Mouse (Mus musculus): ENCODE measurements around the gene Sik3. TPM values are rescaled to one million over a fixed set of nuclear protein-coding genes. Genes with fewer than 3 reads are reported as not detected.
A peak's percentile ranks its signal among the peaks of the same experiment; 100 is the strongest.

The Sik3 gene
- polyA plus RNA-seq, 1 experiment = 13.7 TPM

DNA sequence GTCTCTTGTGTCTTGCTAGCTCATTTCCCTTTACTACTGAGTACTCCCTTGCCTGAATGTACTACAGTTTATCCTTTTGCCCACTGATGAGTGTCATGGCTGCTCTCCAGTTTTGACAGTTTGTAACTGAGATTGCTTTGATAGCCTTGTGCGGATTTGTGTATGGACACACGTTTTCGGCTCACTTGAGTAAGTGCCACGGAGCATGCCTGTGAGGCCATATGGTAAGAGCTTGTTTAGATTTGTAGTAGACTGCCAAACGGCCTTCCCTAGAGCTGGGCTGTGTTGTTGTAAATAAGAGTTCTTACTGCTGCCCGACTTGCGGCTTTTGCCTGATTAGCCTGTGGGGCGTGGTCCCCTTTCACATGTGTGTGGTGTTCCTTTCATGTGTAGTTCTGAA is 168.7 kb downstream of the Sik3 start:
- TF ChIP-seq POLR2A (IDR thresholded peaks at IDR 0.05; ENCODE audit: low read depth, low read length) = no peak
- no peak for TF ChIP-seq CTCF (IDR thresholded peaks at IDR 0.05; ENCODE audit: extremely low read depth, insufficient read depth, insufficient read length, insufficient replicate concordance)
- Histone ChIP-seq H3K4me3 (ENCODE audit: extremely low read depth, insufficient read depth, insufficient read length) (no peak overlapping the region), H3K36me3 (ENCODE audit: control insufficient read depth, insufficient read depth, low read length) (peaks cover 1% of the 10 kb centered on the region), H3K4me1 (ENCODE audit: control insufficient read depth, insufficient read depth, insufficient read length) (peaks cover 6% of the 10 kb centered on the region; the same call in 1 of the 2 replicates), H3K27me3 (ENCODE audit: control insufficient read depth, insufficient read depth, low read length) (no peaks in the 10 kb centered on the region), H3K27ac (ENCODE audit: insufficient read depth, low read length) (no peak overlapping the region)
- DNase-seq (ENCODE audit: low read depth in 1 of 2, low spot score in 2 of 2) = no peak
- WGBS = 88% methylated on average over 8 of the region's 8 CpGs

- no peaks in the 10 kb centered on the region; the same call in 1 of the 2 replicates for H3K36me3 ChIP-seq (ENCODE audit: control insufficient read depth, insufficient read depth, low read length)
- H3K4me3 ChIP-seq (ENCODE audit: extremely low read depth, insufficient read depth, insufficient read length) = no peak overlapping the region
- no peak for DNase-seq (ENCODE audit: low read depth in 1 of 2, low spot score in 2 of 2)
- 0 out of 2 replicates have a peak, but pooled peaks cover 2% of the 10 kb centered on the region for H3K4me1 ChIP-seq (ENCODE audit: control insufficient read depth, insufficient read depth, insufficient read length)
- H3K27me3 ChIP-seq (ENCODE audit: control insufficient read depth, insufficient read depth, low read length) = no peaks in the 10 kb centered on the region
- no peak overlapping the region for H3K27ac ChIP-seq (ENCODE audit: insufficient read depth, low read length)
- TF ChIP-seq POLR2A (IDR thresholded peaks at IDR 0.05; ENCODE audit: low read depth, low read length) (no peak), CTCF (IDR thresholded peaks at IDR 0.05; ENCODE audit: extremely low read depth, insufficient read depth, insufficient read length, insufficient replicate concordance) (no peak)
- WGBS = 85% methylated on average over 5 of the region's 5 CpGs
Measured at GRCm38 (mm10) chr9:46184542-46184941, 171.9 kb downstream of the Sik3 start.

GRCm38 (mm10) chr9:46185191-46185590 is 172.6 kb downstream of the Sik3 start:
- TF ChIP-seq CTCF (IDR thresholded peaks at IDR 0.05; ENCODE audit: extremely low read depth, insufficient read depth, insufficient read length, insufficient replicate concordance) (no peak), POLR2A (IDR thresholded peaks at IDR 0.05; ENCODE audit: low read depth, low read length) (no peak)
- peak in 1 of 2 experiments; percentile 25 for DNase-seq (ENCODE audit: low read depth in 1 of 2, low spot score in 2 of 2)
- Histone ChIP-seq H3K27me3 (ENCODE audit: control insufficient read depth, insufficient read depth, low read length) (no peaks in the 10 kb centered on the region), H3K27ac (ENCODE audit: insufficient read depth, low read length) (no peak overlapping the region), H3K4me1 (ENCODE audit: control insufficient read depth, insufficient read depth, insufficient read length) (0 out of 2 replicates have a peak, but pooled peaks cover 2% of the 10 kb centered on the region), H3K4me3 (ENCODE audit: extremely low read depth, insufficient read depth, insufficient read length) (no peak overlapping the region), H3K36me3 (ENCODE audit: control insufficient read depth, insufficient read depth, low read length) (no peaks in the 10 kb centered on the region; the same call in 1 of the 2 replicates)
- WGBS = 7% methylated on average over 2 of the region's 2 CpGs

GRCm38 (mm10) chr9:46186387-46186786 is 173.8 kb downstream of the Sik3 start:
- TF ChIP-seq CTCF (IDR thresholded peaks at IDR 0.05; ENCODE audit: extremely low read depth, insufficient read depth, insufficient read length, insufficient replicate concordance) (no peak), POLR2A (IDR thresholded peaks at IDR 0.05; ENCODE audit: low read depth, low read length) (no peak)
- no peaks in the 10 kb centered on the region; the same call in 1 of the 2 replicates for H3K36me3 ChIP-seq (ENCODE audit: control insufficient read depth, insufficient read depth, low read length)
- H3K4me3 ChIP-seq (ENCODE audit: extremely low read depth, insufficient read depth, insufficient read length) = no peak overlapping the region
- no peak overlapping the region for H3K27ac ChIP-seq (ENCODE audit: insufficient read depth, low read length)
- 0 out of 2 replicates have a peak, but pooled peaks cover 2% of the 10 kb centered on the region for H3K4me1 ChIP-seq (ENCODE audit: control insufficient read depth, insufficient read depth, insufficient read length)
- no peak for DNase-seq (ENCODE audit: low read depth in 1 of 2, low spot score in 2 of 2)
- WGBS = 91% methylated on average over 1 of the region's 1 CpGs
- no peaks in the 10 kb centered on the region for H3K27me3 ChIP-seq (ENCODE audit: control insufficient read depth, insufficient read depth, low read length)

- no peak overlapping the region for H3K4me3 ChIP-seq (ENCODE audit: extremely low read depth, insufficient read depth, insufficient read length)
- no peak overlapping the region for H3K27ac ChIP-seq (ENCODE audit: insufficient read depth, low read length)
- DNase-seq (ENCODE audit: low read depth in 1 of 2, low spot score in 2 of 2) = no peak
- no peaks in the 10 kb centered on the region for H3K27me3 ChIP-seq (ENCODE audit: control insufficient read depth, insufficient read depth, low read length)
- H3K36me3 ChIP-seq (ENCODE audit: control insufficient read depth, insufficient read depth, low read length) = no peaks in the 10 kb centered on the region; the same call in 1 of the 2 replicates
- H3K4me1 ChIP-seq (ENCODE audit: control insufficient read depth, insufficient read depth, insufficient read length) = peaks cover 2% of the 10 kb centered on the region; the same call in 1 of the 2 replicates
- TF ChIP-seq POLR2A (IDR thresholded peaks at IDR 0.05; ENCODE audit: low read depth, low read length) (no peak), CTCF (IDR thresholded peaks at IDR 0.05; ENCODE audit: extremely low read depth, insufficient read depth, insufficient read length, insufficient replicate concordance) (no peak)
- 93% methylated on average over 4 of the region's 4 CpGs for WGBS
Measured at GRCm38 (mm10) chr9:46188370-46188769, 175.8 kb downstream of the Sik3 start.

DNA sequence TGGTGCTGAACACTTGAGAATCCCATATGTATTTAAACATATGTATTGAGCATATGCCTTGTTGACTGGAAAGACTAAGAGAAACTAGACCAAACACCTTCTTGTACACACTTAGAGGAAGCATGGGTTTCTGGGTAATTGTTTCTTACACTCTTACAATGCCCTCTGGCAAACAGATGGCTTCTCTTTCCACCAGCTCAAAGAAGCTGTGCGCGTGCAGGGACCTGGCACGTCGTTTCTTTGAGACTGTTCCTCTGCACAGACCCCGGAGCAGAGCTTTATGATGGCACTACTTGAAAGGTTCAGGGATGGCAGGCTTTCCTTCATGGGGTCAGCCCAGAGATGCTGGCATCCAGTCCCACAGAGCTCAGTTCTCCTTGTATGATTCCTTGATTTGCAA is 176.3 kb downstream of the Sik3 start:
- 94% methylated on average over 5 of the region's 5 CpGs for WGBS
- no peak overlapping the region for H3K27ac ChIP-seq (ENCODE audit: insufficient read depth, low read length)
- peaks cover 2% of the 10 kb centered on the region; the same call in 1 of the 2 replicates for H3K4me1 ChIP-seq (ENCODE audit: control insufficient read depth, insufficient read depth, insufficient read length)
- TF ChIP-seq POLR2A (IDR thresholded peaks at IDR 0.05; ENCODE audit: low read depth, low read length) (no peak), CTCF (IDR thresholded peaks at IDR 0.05; ENCODE audit: extremely low read depth, insufficient read depth, insufficient read length, insufficient replicate concordance) (no peak)
- H3K27me3 ChIP-seq (ENCODE audit: control insufficient read depth, insufficient read depth, low read length) = no peaks in the 10 kb centered on the region
- H3K4me3 ChIP-seq (ENCODE audit: extremely low read depth, insufficient read depth, insufficient read length) = no peak overlapping the region
- no peak for DNase-seq (ENCODE audit: low read depth in 1 of 2, low spot score in 2 of 2)
- no peaks in the 10 kb centered on the region; the same call in 1 of the 2 replicates for H3K36me3 ChIP-seq (ENCODE audit: control insufficient read depth, insufficient read depth, low read length)

DNA sequence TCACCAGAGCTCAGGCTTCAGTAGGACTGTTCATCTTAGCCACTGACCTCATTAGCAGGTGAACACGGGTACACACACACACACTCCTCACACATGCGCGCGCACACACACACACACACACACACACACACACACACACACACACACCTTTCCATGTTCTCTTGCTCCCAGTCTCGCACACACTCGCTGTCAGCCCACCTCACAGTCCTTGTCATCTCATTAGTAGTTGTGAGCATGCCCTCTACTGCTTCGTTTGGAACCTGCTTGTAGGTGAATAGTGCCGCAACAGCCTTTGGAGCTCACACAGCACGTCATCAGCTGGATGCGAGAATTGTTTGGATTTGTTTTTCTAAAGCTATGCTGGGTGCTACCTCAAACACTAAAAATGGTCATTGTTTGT is 176.8 kb downstream of the Sik3 start:
- Histone ChIP-seq H3K4me1 (ENCODE audit: control insufficient read depth, insufficient read depth, insufficient read length) (peaks cover 2% of the 10 kb centered on the region; the same call in 1 of the 2 replicates), H3K27me3 (ENCODE audit: control insufficient read depth, insufficient read depth, low read length) (no peaks in the 10 kb centered on the region), H3K4me3 (ENCODE audit: extremely low read depth, insufficient read depth, insufficient read length) (no peak overlapping the region), H3K36me3 (ENCODE audit: control insufficient read depth, insufficient read depth, low read length) (no peaks in the 10 kb centered on the region; the same call in 1 of the 2 replicates), H3K27ac (ENCODE audit: insufficient read depth, low read length) (no peak overlapping the region)
- no peak for TF ChIP-seq POLR2A (IDR thresholded peaks at IDR 0.05; ENCODE audit: low read depth, low read length)
- no peak for TF ChIP-seq CTCF (IDR thresholded peaks at IDR 0.05; ENCODE audit: extremely low read depth, insufficient read depth, insufficient read length, insufficient replicate concordance)
- DNase-seq (ENCODE audit: low read depth in 1 of 2, low spot score in 2 of 2) = no peak
- 86% methylated on average over 10 of the region's 10 CpGs for WGBS

All from spleen, adult 2 months (tissue).